Mouse (Mus musculus): ENCODE measurements at regions not wholly inside any gene's neighbourhood (a gene's known extent, or its start where the extent isn't known, plus 50 kb on each side); places are given as distances from the start of the nearest gene placed in this dataset.

DNA sequence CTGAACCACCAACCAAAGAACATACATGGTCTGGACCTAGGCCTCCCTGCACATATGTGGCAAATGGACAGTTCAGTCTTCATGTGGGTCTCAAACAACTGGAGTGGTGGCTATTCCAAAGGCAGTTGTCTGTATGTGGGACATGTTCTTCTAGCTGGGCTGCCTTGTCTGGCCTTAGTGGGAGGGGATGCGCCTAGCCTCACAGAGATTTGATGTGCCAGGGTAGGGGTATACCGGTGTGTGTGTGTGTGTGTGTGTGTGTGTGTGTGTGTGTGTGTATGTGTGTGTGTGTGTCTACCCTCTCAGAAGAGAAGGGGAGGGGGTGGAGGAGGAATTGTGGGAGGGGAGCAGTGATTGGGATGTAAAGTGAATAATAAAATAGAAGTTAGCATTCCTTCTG, 344.0 kb downstream of the Dhx35 start:
- DNase-seq (ENCODE audit: low spot score in 2 of 2) = no peak

DNA sequence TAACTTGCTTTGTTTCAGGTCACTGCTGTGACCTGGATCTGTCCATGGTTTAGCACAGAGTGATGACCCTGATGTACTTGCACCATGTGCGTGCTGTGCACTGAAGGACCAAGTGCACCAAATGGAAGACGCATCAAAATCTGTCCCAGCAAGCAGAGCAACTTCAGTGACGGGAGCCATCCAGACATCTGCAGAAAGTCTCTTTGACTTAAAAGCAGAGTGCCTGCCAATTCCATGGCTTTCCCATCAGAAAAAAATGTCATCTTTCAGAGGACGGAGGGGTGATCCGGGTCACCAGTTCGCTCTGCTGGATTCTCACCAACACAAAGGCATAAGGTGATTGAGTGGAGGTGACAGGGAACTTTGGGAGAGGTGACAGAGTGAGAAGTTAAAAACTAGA, 351.4 kb downstream of the Dhx35 start:
- no peak for DNase-seq (ENCODE audit: low spot score in 2 of 2)

DNA sequence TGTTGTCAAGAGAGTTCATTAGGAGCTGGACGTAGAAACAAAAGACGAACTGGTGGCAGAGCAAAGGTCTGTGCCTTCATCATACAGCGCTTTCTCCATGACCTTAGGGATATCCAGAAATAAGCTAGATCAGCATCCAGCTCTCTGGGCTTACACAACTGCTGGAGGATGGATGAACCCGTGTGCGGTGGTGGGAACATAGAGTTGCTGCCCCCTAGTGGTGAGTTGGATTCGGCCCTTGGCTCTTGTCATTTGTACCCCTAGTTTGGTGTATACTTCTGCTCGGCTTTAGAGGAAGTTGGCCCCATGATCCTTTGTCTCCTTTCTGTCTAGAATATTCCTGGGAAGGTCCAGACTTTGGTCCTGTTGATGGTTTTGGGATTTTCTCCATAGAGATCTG, 369.4 kb downstream of the Dhx35 start:
- DNase-seq (ENCODE audit: low spot score in 2 of 2) = peak; percentile 42 to 48

DNA sequence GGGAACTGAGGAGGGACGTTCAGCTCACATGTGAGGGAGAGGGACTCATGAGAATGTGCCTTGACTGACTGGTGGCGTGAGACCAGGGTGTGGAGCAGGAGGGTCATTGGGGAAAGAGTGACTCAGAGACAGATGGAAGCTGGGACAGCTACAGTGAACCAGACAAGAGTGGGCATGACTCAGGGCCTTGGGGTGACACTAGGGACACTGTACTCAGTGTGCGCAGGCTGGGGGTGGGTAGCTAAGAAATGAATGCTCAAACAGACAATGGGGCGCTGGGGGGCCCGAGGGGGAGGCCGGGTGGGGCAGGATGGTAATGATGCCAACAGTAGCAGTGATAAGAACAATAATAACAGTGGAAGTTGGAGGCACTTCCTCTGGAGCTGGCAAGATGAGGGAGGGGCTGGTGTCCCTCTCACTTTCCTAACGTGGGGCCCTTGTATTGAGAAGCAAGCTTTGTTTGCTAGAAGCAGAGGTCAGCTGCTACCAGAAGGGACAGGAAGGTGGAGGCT, 374.0 kb downstream of the Dhx35 start:
- peak; percentile 3 to 16 for DNase-seq (ENCODE audit: low spot score in 2 of 2)

DNA sequence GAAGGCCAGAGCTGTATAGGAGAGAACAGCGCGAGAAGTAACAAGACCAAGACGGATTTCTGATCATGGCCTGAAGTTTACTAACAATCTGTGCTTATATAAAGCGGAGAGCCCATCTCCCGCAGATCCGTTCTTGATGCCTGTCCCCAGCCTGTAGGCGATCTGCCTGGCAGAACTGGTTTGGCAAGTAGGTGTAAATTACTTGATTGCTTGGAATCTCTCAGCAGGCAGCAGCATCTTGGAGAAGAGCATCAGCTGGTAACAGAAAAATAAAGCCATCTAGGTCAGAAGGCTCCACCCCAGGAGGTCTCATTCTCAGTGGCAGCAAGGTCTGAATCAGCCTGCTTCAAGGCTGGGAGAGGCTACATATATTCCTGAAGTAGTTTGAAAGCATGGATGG, 401.5 kb downstream of the Dhx35 start:
- no peak for DNase-seq (ENCODE audit: low spot score in 2 of 2)

DNA sequence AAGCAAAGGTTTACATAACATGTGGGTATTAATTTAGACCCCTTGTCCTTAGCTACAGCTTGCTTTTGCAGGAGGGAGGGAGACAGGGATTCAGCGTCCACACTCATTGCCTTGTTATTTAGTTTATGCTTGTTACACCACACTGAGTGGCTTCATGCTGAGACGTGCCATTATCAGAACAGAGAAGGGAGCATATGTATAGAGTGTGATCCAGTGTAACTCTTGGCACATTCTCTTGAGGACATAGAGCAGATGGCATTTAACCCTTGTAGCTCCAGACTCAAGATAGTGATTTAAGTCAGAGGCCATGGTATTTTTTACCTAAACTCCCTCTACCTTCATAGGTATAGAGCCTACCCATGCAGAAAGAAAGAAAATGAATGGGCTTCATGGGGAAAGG, 437.7 kb downstream of the Dhx35 start:
- no peak for DNase-seq (ENCODE audit: low spot score in 2 of 2)

DNA sequence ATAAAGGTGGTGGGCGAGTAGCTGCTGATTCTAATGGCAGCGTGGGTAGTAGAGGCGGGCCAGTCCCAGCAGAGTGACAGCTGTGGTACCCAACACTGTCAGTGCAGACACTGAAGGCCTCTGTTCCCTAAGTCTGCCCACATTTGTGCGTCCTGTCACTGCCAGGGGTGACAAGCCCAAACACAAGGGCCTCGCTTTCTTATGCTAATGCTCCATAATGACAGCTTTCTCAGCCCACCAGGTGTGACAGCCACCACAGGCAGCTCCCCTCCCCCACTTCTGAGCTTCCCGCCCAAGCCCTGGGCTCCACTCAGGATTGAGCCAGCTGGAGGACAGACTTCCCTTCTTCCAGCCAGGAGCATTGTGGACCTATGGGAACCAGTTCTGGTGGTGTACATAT, 440.4 kb downstream of the Dhx35 start:
- DNase-seq (ENCODE audit: low spot score in 2 of 2) = no peak

DNA sequence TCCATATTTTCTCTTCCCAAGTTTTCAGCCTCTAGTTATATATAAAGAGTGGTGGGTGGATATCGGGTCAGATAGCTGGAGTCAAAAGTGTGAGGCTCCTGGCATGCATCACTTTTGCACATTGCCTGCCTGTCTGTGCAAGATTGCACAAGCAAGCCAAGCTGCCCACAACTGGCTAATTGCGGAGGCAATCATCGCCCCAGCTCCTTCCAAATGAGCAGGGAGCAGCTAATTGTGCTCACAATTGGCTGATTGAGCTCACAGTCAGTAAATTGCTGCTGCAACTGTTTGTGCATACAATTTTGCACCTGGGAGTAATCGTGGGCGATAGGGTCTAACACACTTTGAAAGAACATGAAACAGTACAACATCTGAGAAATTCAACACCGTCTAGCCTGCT, 455.5 kb downstream of the Dhx35 start:
- no peak for DNase-seq (ENCODE audit: low spot score in 2 of 2)

DNA sequence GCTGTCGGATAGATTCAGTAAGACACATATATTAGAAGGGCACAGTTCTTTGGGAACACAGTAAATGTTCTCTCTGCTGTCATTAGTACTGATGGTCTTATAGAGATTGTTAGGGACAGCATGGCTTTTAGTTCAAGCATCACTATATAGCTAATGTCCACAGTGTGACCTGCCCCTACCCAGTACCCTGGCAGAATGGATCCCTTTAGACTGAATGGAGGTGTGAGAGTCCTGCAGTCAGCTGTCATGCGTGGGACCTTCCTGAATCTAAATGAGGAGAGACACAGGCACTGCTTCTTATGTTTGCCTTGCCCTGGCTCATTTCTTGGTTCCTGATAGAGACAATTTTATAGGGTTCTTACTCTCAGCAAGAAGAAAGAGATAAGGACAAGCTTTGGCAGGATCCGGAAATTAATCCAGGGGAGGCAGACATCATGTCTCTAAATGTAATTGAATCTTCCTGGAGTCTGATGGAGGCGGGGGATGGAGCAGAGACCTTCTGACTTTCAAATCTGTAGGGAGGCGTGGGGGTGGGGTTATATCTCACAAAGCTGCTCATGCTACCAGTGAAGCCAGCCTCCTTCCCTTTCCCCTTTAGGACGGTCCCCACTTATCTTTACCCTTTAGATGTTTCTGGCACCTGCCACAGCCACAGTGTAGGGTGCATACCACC, 456.5 kb downstream of the Dhx35 start:
- no peak for DNase-seq (ENCODE audit: low spot score in 2 of 2)

DNA sequence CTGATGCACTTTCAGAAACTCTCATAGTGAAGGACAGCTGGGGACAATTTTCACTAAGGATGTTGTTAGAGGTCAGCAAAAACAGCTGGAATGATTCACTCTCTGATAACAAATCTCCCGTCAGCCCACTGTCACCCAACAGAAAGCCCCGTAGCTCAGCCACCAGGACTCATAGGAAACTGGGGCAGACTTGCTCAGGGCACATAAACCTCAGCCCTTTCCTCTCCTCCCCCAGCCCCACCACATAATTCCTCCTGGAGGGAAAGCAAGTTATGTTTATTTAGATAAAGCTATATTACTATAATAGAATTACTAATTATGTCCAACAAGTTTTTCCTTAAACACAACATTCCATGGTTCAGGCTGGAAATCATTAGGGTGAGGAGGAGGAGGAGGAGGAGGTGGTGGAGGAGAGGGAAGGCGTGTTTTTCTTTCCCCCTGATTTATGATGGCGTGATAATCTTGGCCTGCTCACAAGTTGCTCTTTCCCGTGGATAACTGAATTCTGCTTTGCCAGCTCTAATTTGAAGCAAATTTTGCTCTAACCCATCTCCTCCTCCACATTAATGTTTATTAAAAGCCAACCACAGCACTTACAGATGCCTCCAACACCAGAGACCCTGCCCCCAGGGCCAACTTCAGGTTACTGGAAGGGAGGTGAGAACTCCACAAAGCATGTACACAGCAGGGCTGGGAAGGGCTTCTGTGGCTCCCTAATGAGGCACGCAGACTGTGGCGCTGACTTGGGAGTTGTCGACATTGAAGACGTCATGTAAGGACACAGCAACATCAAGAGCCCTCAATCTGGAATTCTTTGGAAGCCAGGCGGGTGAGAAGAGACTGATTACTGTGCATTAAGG, 475.8 kb downstream of the Dhx35 start:
- no peak for DNase-seq (ENCODE audit: low spot score in 2 of 2)

DNA sequence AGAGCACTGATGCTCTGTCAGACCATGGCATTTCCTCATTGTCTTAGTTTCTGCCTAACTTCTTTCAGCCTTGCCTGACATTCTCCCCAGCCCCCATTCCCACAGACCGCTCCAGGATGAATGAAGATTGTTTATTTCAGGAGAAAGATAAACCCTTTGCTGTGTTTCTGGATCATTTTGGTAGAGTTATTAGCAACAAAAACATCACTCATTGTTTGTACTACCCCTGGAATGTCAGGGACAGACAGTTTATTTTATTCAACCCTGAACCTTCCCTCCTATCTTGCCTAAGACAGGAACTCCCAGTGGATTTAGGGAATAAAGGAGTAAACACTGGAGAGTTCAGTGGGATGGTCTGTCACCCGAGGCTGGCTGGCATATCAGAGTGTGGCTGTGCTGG, 484.3 kb downstream of the Dhx35 start:
- DNase-seq (ENCODE audit: low spot score in 2 of 2) = no peak

DNA sequence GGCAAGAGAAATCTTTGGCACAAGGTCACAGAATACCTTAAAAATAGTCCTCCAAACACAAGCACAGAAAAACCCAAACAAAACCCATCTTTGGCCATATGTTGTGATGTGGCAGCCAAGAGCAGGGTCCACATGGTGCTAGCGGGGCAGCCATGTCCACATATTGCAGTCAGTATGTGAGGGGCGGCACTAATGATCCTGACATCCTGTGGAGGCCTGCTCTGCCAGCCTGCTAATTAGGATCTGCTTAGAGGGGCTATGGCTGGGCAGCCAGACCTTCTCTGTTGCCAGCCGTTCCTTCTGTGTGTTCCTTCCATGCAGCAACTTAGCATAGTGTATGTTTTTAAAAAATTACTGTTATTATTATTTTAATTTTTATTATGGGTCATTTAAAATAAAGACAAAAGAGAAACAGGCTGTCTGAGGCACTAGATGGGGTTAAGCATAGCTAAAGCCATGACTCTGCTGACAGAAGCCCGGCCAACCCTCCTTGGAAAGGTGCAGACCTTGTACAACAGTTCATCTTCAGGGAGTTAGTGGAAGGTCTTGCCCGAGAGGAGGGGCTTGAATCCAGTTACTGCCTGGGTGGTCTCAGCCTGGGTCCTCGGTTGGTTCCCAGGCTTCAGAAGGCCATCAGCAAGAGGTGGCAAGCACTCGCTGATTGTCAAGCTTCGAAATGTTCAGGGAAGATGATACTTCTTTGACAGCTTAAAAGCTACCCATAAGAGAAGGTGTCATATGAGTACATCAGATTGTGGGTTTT, 487.1 kb downstream of the Dhx35 start:
- DNase-seq (ENCODE audit: low spot score in 2 of 2) = no peak

DNA sequence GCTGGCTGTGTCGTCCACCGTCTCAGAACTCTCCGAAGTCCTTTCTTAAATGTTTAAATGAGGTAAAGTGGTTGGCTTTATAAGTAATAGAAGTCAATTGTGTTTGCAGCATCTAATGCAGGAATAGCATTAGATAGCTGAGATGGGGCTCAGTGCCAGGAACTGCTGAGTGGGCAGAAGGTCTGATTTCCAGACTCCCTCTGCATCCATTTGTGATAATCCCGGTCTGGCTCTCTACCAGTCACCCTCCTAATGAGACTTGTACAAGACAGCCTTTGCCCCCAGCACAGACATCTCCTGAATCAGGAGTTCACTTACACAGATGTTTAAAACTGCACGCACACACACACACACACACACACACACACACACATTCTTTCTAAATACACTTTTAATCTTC, 489.5 kb downstream of the Dhx35 start:
- no peak for DNase-seq (ENCODE audit: low spot score in 2 of 2)

DNA sequence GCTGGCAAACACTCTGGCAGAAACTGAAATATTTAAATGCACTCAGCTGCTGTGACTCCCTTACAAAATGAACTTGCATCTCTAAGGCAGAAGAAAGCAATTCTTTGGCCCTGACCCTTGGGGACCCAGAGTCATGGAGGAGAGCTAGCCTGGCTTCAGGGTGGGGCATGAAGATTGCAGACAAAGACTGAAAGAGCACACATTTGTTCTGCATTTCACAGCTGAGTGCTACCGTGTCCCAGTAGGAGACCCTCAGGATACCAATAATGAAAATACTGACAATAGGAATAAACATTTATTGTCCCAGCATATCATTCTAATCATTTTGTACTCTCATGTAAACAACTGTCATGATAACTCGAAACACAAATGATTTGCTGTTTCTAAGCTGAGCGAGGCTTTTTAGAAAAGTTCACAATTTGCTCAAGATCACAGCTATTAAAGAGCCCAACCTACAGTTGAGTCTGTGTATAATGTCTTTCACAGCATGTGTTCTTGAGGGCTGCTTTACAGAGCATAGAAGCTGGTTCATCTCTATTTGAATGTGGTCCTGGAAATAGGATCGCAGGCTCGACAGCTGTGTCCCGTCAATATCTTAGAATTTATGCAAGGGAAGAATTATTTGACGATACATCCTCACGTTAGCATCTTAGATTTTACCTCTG, 490.1 kb downstream of the Dhx35 start:
- no peak for DNase-seq (ENCODE audit: low spot score in 2 of 2)

DNA sequence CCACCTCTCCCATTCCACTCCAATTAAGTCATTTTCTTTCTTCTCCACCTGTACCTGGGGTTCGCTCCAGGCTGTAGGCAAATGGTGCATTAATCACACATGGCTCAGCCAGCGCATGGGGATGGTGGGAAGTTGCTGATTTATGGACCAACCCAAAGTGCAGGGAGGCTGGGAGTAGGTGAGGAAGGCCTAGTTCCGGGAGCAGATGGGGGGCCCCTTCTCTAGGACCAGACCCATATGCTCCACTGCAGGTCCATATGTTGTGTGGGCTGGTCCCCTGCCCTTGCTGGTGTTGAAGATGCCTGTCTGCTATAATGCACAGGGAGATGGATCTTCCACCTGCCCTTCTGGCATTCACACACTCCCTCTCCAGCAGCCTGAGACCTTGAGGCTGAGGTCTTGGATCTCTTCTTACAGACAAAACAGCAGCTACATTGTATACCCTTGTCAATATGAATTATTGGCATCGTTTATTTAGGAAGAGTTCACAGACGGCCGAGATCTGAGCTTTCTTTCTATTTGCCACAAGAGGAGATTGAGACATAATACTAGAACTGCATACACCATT, 493.5 kb downstream of the Dhx35 start:
- DNase-seq (ENCODE audit: low spot score in 2 of 2) = no peak

DNA sequence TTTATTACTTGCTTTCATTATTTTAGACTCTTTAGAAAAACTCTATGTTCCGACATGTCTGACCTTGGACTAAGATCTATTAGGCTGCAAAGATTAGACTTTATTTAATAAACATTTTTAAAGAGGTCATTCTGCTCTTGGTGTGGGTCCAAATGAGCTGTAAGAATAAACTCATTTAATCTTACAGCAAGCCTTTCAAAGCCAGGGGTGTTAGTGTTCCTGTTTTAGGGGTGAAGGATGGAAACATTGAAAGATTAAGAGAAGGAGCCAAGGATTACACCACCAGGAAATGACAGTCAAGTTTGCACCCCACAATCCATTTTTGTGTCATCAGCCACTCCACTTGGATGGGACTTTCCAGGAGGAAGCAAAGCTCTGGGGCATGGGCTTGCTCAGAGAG, 495.5 kb downstream of the Dhx35 start:
- no peak for DNase-seq (ENCODE audit: low spot score in 2 of 2)

DNA sequence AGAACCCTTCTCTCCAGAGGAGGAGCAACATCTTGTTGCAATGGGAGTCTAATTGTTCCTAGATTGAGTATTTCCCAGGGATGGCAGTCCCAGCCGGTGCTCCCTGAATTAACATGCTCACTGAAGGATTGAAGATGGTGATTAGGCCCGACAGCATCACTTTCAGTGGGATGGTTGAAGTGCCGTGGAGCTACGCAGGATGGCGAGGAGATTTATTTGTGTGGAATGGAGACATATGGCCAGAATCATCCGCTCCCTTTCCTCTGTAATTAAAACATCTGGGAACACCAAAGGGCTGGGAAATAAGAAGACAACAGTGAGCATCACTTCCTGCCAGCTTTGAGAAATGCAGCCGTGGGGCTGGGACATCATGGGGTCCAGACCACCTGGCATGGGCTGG, 512.4 kb downstream of the Dhx35 start:
- no peak for DNase-seq (ENCODE audit: low spot score in 2 of 2)

DNA sequence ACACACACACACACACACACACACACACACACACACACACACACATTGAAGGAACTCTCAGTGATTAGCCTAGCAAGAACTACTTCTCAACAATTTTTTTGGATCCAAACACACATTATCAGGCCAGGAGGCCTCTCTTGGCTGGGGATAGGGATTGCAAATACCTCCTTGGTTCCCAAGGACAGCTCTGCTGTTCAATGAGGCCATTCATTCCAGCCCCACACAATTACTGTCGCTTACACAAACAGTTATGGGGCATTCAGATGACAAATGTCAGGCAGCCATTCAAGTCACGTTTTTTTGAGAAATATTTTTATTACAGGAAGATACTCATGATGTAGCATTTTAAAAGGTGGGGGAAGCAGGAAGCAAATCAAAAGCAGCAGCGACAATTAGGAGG, 540.1 kb downstream of the Dhx35 start:
- DNase-seq (ENCODE audit: low spot score in 2 of 2) = peak in 1 of 2 experiments; percentile 3

DNA sequence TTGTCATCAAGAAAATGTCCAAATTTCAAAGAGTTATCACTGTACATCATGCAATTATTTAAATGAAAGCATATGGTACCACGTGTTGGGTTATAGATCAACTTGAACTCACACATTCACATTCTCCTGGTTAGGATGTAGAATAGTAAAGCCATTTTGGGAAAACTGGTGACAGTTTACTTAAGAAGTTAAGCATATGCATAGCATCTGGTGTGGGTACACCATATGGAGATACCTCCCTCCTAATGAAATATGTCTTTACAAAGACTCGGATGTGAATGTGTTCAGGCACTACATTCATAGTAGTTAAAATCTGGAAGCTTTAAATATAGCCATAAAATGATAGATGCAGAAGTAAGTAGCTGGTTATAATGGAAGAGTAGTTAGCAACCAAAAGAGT, 542.0 kb downstream of the Dhx35 start:
- DNase-seq (ENCODE audit: low spot score in 2 of 2) = no peak

DNA sequence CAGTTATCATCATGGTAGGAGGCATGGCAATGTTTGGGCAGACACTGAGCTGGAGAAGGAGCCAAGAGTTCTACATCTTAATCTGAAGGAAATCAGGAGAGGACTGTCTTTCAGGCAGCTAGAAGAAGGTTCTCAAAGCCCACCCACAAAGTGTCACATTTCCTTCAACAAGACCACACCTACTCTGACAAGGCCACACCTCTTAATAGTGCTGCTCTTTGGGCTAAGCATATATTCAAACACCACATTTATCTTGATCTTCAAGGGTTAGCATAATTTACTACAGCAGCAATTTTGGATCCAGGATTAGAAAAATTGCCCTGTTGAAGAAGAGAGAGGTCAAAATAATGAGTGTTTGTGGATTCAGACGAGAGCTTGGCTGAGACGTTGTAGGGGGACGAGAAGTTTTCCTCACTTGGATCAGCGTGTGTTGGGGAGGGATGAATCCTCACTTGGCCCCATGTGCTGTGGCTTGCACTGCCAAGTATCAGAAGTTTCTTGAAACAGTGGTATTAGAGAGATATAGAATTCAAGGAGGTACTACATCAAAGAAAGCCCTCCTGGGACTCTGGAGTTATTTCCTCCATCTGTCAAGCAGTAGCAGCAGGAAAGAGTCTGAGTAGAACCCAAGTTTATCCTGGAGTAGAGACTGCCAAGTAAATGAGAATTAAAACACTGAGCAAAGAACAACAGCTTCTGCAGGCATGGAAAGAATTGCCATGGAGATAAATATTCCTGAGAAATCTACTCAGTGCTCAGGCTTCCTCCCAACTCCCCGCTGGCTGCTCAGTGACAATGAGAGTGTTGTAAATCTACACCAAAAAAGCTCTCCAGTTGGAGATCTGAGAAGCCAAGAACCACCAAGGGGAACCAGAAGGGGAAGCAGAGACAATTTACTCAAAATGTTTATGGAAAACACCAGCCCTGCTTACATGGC, 549.3 kb downstream of the Dhx35 start:
- no peak for DNase-seq (ENCODE audit: low spot score in 2 of 2)
